Mouse (Mus musculus) forebrain, embryonic 13.5 days (tissue): ENCODE results near the gene Anapc7. TPM values are rescaled to one million over a fixed set of nuclear protein-coding genes. Genes with fewer than 3 reads are reported as not detected.
"Not testable (repeated sequence)": the region's sequence is repeated elsewhere in the genome, so short reads cannot be mapped to it uniquely, and the experiment has no call there.

ENCODE experiments used
- ATAC-seq: fragments of 200-750 bp; cut with Nextera tagmentation; 2 replicates; pipeline ENCODE4 v1.8.0; 2017
- H3K27ac ChIP-seq: fragments of 300-500 bp; sonication (generic); 2 replicates; pipeline ENCODE4 v1.5.1; 2015; ENCODE audit warnings: inconsistent platforms, mild to moderate bottlenecking, moderate library complexity
- H3K27me3 ChIP-seq: fragments of 300-500 bp; sonication (generic); 2 replicates; pipeline ENCODE4 v1.6.1; 2015; ENCODE audit warnings: mild to moderate bottlenecking, inconsistent platforms
- H3K36me3 ChIP-seq: fragments of 300-500 bp; sonication (generic); 2 replicates; pipeline ENCODE4 v1.6.1; 2015; ENCODE audit warnings: mild to moderate bottlenecking, inconsistent platforms; ENCODE audit not compliant: poor library complexity, severe bottlenecking
- H3K4me1 ChIP-seq: fragments of 300-500 bp; sonication (generic); 2 replicates; pipeline ENCODE4 v1.6.1; 2015; ENCODE audit warnings: inconsistent platforms
- H3K4me2 ChIP-seq: fragments of 300-500 bp; sonication (generic); 2 replicates; pipeline ENCODE4 v1.6.1; 2015; ENCODE audit warnings: inconsistent platforms, mild to moderate bottlenecking, moderate library complexity
- H3K4me3 ChIP-seq: fragments of 300-500 bp; sonication (generic); 2 replicates; pipeline ENCODE4 v1.5.1; 2015; ENCODE audit warnings: mild to moderate bottlenecking, inconsistent platforms
- H3K9ac ChIP-seq: fragments of 300-500 bp; sonication (generic); 2 replicates; pipeline ENCODE4 v1.6.1; 2015; ENCODE audit warnings: mild to moderate bottlenecking, inconsistent platforms
- H3K9me3 ChIP-seq: fragments of 300-500 bp; sonication (generic); replicated peaks from 2 replicates; pipeline ENCODE4 v1.6.1; 2016; ENCODE audit warnings: inconsistent platforms
- WGBS: fragments of 180-500 bp; shearing (Covaris S2); methylation state at CpG from one replicate; pipeline ENCODE4 v1.1.7; 2015; 5-methylcytosine and 5-hydroxymethylcytosine counted together
- polyA plus RNA-seq: library from polyadenylated mRNA; unstranded; fragments of >200 nt; fragmentation: Nextera tagmentation; extraction: Ambion mirVana; gene quantifications from 2 replicates; pipeline ENCODE4 v1.2.1, GENCODE M21; 2015

The Anapc7 gene
- polyA plus RNA-seq, 1 experiment from 2014 or later: 50.3 TPM

DNA sequence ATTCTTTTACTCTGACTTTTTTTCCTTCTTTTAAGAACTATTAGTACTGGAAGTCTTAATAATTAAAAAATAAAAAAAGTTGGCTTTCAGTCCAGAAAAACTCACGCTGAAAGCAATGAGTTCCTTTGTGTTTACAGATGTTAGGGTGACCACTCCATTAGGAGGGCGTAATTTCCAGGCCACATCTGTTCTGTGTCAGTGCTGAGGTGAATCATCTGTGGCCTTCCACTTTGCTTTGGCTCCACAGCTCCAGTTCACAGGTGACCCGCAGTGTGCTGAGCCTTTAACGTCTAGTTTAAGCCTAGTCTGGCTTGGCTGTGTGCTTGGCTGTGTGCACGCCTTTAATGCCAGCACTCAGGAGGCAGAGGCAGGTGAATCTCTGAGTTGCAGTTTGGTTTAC lies 9.6 kb upstream of the Anapc7 start:
- H3K27ac ChIP-seq: no peak overlapping the region
- no peak overlapping the region for H3K4me3 ChIP-seq
- H3K4me1 ChIP-seq: no peaks in the 10 kb centered on the region
- no peaks in the 10 kb centered on the region for H3K9me3 ChIP-seq
- ATAC-seq: no peak
- WGBS: 88% methylated on average over 5 of the region's 5 CpGs
- H3K9ac ChIP-seq: no peak overlapping the region
- H3K36me3 ChIP-seq: peaks cover 21% of the 10 kb centered on the region
- no peaks in the 10 kb centered on the region for H3K27me3 ChIP-seq
- H3K4me2 ChIP-seq: no peak overlapping the region

DNA sequence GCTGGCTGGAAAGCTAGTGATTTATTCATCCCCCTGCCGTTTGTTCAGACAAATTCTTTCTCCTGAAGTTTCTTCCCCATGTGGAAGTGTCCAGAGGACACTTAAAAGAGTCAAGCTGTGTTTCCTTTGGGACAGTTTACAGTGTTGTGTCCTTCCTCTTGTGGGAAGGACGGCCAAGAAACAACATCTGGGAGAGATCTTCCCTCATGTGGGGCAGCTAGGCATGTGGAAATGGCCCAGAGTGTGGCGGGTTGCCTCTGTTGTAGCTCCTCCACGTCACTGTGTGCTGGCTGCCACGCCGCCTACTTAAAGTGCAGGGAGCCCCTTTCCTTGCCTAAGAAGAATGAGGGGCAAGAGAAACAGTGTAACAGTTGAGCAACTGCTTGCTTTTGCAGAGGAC lies 8.7 kb upstream of the Anapc7 start:
- Histone ChIP-seq H3K4me1 (no peaks in the 10 kb centered on the region), H3K4me2 (no peak overlapping the region), H3K4me3 (no peak overlapping the region), H3K27ac (no peak overlapping the region), H3K9me3 (no peaks in the 10 kb centered on the region), H3K9ac (no peak overlapping the region), H3K27me3 (no peaks in the 10 kb centered on the region), H3K36me3 (peaks cover 12% of the 10 kb centered on the region; the same call in 1 of the 2 replicates)
- ATAC-seq: no peak
- WGBS: 65% methylated on average over 6 of the region's 6 CpGs

GRCm38 (mm10) chr5:122414351-122414750 lies 7.1 kb upstream of the Anapc7 start:
- no peaks in the 10 kb centered on the region for H3K9me3 ChIP-seq
- ATAC-seq: no peak
- no peak overlapping the region for H3K27ac ChIP-seq

GRCm38 (mm10) chr5:122415465-122415864 lies 6.0 kb upstream of the Anapc7 start:
- H3K27ac ChIP-seq: no peak overlapping the region
- H3K4me2 ChIP-seq: no peak overlapping the region
- no peak overlapping the region for H3K4me3 ChIP-seq
- no peaks in the 10 kb centered on the region for H3K9me3 ChIP-seq
- no peak overlapping the region for H3K9ac ChIP-seq
- WGBS: 86% methylated on average over 12 of the region's 12 CpGs
- no peaks in the 10 kb centered on the region for H3K4me1 ChIP-seq
- no peak for ATAC-seq
- peaks cover 1% of the 10 kb centered on the region; the same call in 1 of the 2 replicates for H3K36me3 ChIP-seq
- no peaks in the 10 kb centered on the region for H3K27me3 ChIP-seq

More at GRCm38 (mm10) chr5:122414351-122414750, 7.1 kb upstream of the Anapc7 start:
- Histone ChIP-seq H3K4me2 (no peak overlapping the region), H3K9ac (no peak overlapping the region), H3K27me3 (no peaks in the 10 kb centered on the region), H3K4me1 (no peaks in the 10 kb centered on the region), H3K36me3 (peaks cover 12% of the 10 kb centered on the region; the same call in 1 of the 2 replicates), H3K4me3 (no peak overlapping the region)
- 92% methylated on average over 5 of the region's 5 CpGs for WGBS

- not testable (repeated sequence) for H3K9me3 ChIP-seq, H3K27me3 ChIP-seq, H3K27ac ChIP-seq, ATAC-seq, H3K36me3 ChIP-seq, H3K4me3 ChIP-seq, H3K9ac ChIP-seq, H3K4me2 ChIP-seq
- H3K4me1 ChIP-seq: peaks cover 19% of the 10 kb centered on the region
- 61% methylated on average over 4 of the region's 4 CpGs for WGBS
Observed at GRCm38 (mm10) chr5:122420676-122421075, 817 bp upstream of the Anapc7 start.

GRCm38 (mm10) chr5:122422071-122422964 lies 825 bp downstream of the Anapc7 start:
- peak overlapping the region; percentile 94 for H3K9ac ChIP-seq
- H3K36me3 ChIP-seq: 0 out of 2 replicates have a peak, but pooled peaks cover 3% of the 10 kb centered on the region
- no peaks in the 10 kb centered on the region for H3K27me3 ChIP-seq
- H3K4me2 ChIP-seq: peak overlapping the region; percentile 91
- no peaks in the 10 kb centered on the region for H3K9me3 ChIP-seq
- H3K27ac ChIP-seq: peak overlapping the region; percentile 87
- H3K4me1 ChIP-seq: peaks cover 19% of the 10 kb centered on the region
- under 1% methylated on average over 73 of the region's 73 CpGs for WGBS
- ATAC-seq: peak; percentile 94
- H3K4me3 ChIP-seq: peak overlapping the region; percentile 99

DNA sequence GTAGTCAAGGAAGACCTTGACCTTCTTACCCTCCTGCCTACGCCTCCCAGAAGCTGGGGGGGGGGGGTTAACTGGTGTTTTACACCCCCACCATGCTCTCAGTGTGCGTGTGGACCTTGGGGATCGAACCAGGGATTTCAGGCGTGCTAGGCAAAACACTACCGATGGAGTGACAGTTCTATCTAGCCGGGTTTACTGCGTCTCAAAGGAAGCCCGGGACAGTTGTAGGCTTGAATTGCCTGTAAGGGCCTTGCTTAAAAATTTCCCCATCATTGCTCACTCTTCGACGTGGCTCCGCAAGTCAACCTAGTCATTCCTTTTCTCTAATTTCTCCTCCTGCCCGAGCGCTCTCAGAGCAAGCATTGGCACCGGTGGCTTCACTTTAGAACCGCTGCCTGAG lies 1.6 kb downstream of the Anapc7 start:
- 37% methylated on average over 15 of the region's 15 CpGs for WGBS
- Histone ChIP-seq H3K27ac (no peak overlapping the region), H3K4me2 (peak overlapping the region; percentile 91), H3K9me3 (no peaks in the 10 kb centered on the region), H3K4me3 (peak overlapping the region; percentile 99), H3K4me1 (peaks cover 19% of the 10 kb centered on the region), H3K36me3 (peaks cover 5% of the 10 kb centered on the region), H3K9ac (peak overlapping the region; percentile 94), H3K27me3 (no peaks in the 10 kb centered on the region)
- no peak for ATAC-seq

DNA sequence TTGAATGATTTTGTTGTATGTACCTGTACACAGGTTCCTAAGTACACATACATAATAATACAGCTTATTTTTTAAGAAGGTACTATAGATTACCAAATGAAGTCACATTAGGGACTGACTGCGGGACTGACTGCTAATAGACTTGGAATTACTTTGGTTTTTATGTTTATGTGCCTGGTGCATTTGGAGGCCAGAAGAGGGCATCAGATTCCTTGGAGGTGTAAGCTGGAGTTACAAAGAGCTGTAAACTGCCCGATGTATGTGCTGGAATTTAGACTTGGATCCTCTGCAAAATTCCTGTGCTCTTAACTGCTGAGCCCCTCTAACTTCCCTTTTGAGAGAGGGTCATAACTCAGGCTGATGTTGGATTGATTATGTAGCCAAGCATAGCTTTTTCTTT lies 4.1 kb downstream of the Anapc7 start:
- Histone ChIP-seq H3K9me3 (no peaks in the 10 kb centered on the region), H3K36me3 (peaks cover 30% of the 10 kb centered on the region), H3K27ac (no peak overlapping the region), H3K4me2 (no peak overlapping the region), H3K4me3 (no peak overlapping the region), H3K9ac (no peak overlapping the region), H3K27me3 (no peaks in the 10 kb centered on the region), H3K4me1 (peaks cover 19% of the 10 kb centered on the region)
- no peak for ATAC-seq
- WGBS: 94% methylated on average over 2 of the region's 2 CpGs

GRCm38 (mm10) chr5:122430036-122430775 lies 8.7 kb downstream of the Anapc7 start:
- Histone ChIP-seq H3K27ac (no peak overlapping the region), H3K4me2 (no peak overlapping the region), H3K4me3 (no peak overlapping the region), H3K9ac (no peak overlapping the region), H3K36me3 (peaks cover 75% of the 10 kb centered on the region), H3K9me3 (no peaks in the 10 kb centered on the region), H3K4me1 (no peaks in the 10 kb centered on the region), H3K27me3 (no peaks in the 10 kb centered on the region)
- no peak for ATAC-seq
- WGBS: 89% methylated on average over 4 of the region's 4 CpGs

- H3K27ac ChIP-seq: no peak overlapping the region
- no peaks in the 10 kb centered on the region for H3K27me3 ChIP-seq
- no peak for ATAC-seq
- H3K4me2 ChIP-seq: no peak overlapping the region
- 94% methylated on average over 8 of the region's 8 CpGs for WGBS
- no peaks in the 10 kb centered on the region for H3K9me3 ChIP-seq
- no peak overlapping the region for H3K9ac ChIP-seq
- H3K4me3 ChIP-seq: no peak overlapping the region
- no peaks in the 10 kb centered on the region for H3K4me1 ChIP-seq
- peaks cover 82% of the 10 kb centered on the region for H3K36me3 ChIP-seq
Observed at GRCm38 (mm10) chr5:122431221-122431620, 9.7 kb downstream of the Anapc7 start.

- WGBS: 86% methylated on average over 4 of the region's 4 CpGs
- no peaks in the 10 kb centered on the region for H3K4me1 ChIP-seq
- no peaks in the 10 kb centered on the region for H3K27me3 ChIP-seq
Observed at GRCm38 (mm10) chr5:122434541-122434940, 13.0 kb downstream of the Anapc7 start.

GRCm38 (mm10) chr5:122439400-122440094 lies 18.1 kb downstream of the Anapc7 start:
- Histone ChIP-seq H3K9ac (peak overlapping the region; percentile 26; the same call in 1 of the 2 replicates), H3K27ac (no peak overlapping the region), H3K4me1 (no peaks in the 10 kb centered on the region), H3K36me3 (peaks cover 99% of the 10 kb centered on the region), H3K9me3 (no peaks in the 10 kb centered on the region), H3K4me3 (no peak overlapping the region), H3K4me2 (no peak overlapping the region), H3K27me3 (no peaks in the 10 kb centered on the region)
- WGBS: 94% methylated on average over 19 of the region's 19 CpGs
- ATAC-seq: no peak

More at GRCm38 (mm10) chr5:122434541-122434940, 13.0 kb downstream of the Anapc7 start:
- H3K9me3 ChIP-seq: no peaks in the 10 kb centered on the region
- H3K4me3 ChIP-seq: no peak overlapping the region
- H3K27ac ChIP-seq: no peak overlapping the region
- ATAC-seq: no peak
- peaks cover 97% of the 10 kb centered on the region for H3K36me3 ChIP-seq
- H3K4me2 ChIP-seq: no peak overlapping the region
- H3K9ac ChIP-seq: no peak overlapping the region
